Mouse (Mus musculus): ENCODE results near the gene Adamts3. TPM values are rescaled to one million over a fixed set of nuclear protein-coding genes. Genes with fewer than 3 reads are reported as not detected.

Adamts3 gene
- polyA plus RNA-seq, 1 experiment = 0.04 TPM

GRCm38 (mm10) chr5:89646940-89647339 is 236.2 kb downstream of the Adamts3 start:
- TF ChIP-seq TAL1 (IDR thresholded peaks at IDR 0.05; ENCODE audit: low read length) = no peak
- no peak for TF ChIP-seq GATA1 (IDR thresholded peaks at IDR 0.05; ENCODE audit: low read length)
- Histone ChIP-seq H3K27me3 (ENCODE audit: control insufficient read depth) (no peaks in the 10 kb centered on the region), H3K9me3 (ENCODE audit: control insufficient read depth, low read length) (no peaks in the 10 kb centered on the region), H3K4me3 (replicated peaks) (no peak overlapping the region), H3K36me3 (ENCODE audit: control insufficient read depth) (no peaks in the 10 kb centered on the region), H3K4me1 (ENCODE audit: control insufficient read depth) (no peaks in the 10 kb centered on the region)

GRCm38 (mm10) chr5:89635434-89635833 is 247.7 kb downstream of the Adamts3 start:
- Histone ChIP-seq H3K27me3 (ENCODE audit: control insufficient read depth) (no peaks in the 10 kb centered on the region), H3K4me1 (ENCODE audit: control insufficient read depth) (no peaks in the 10 kb centered on the region), H3K9me3 (ENCODE audit: control insufficient read depth, low read length) (no peaks in the 10 kb centered on the region), H3K4me3 (replicated peaks) (no peak overlapping the region), H3K36me3 (ENCODE audit: control insufficient read depth) (no peaks in the 10 kb centered on the region)
- TF ChIP-seq GATA1 (IDR thresholded peaks at IDR 0.05; ENCODE audit: low read length) (no peak), TAL1 (IDR thresholded peaks at IDR 0.05; ENCODE audit: low read length) (no peak)

GRCm38 (mm10) chr5:89631599-89631998 is 251.5 kb downstream of the Adamts3 start:
- H3K9me3 ChIP-seq (ENCODE audit: control insufficient read depth, low read length) = no peaks in the 10 kb centered on the region
- H3K4me3 ChIP-seq (replicated peaks) = no peak overlapping the region
- no peaks in the 10 kb centered on the region for H3K36me3 ChIP-seq (ENCODE audit: control insufficient read depth)
- TF ChIP-seq GATA1 (IDR thresholded peaks at IDR 0.05; ENCODE audit: low read length) (no peak), TAL1 (IDR thresholded peaks at IDR 0.05; ENCODE audit: low read length) (no peak)
- no peaks in the 10 kb centered on the region for H3K27me3 ChIP-seq (ENCODE audit: control insufficient read depth)
- H3K4me1 ChIP-seq (ENCODE audit: control insufficient read depth) = no peaks in the 10 kb centered on the region
